Mouse (Mus musculus): ENCODE measurements around the gene Aldh6a1.

DNA sequence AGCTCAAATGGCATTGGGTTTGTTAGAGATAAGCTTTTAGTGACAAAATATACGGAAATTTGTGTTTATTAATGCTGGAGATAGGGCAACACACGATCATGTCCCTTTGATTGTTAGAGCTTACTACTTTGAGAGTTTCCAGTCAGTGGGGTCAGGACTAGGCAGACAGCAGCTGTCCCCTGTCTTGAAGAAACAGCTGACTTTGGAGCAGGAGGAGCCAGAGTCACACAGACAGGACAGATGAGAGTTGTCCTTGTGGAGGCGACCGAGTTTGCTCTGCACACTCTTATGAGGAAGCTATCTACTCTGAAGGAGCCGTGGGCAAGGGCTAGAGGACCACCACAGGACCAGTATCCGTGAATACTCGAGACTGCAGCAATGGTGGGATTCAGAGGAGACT lies 28.1 kb upstream of the Aldh6a1 start:
- no peak for TF ChIP-seq POLR2A (IDR thresholded peaks at IDR 0.05; ENCODE audit: low read depth, low read length)
- no peak for TF ChIP-seq CTCF (IDR thresholded peaks at IDR 0.05; ENCODE audit: extremely low read depth, insufficient read depth, insufficient read length, insufficient replicate concordance)

Data from spleen, adult 2 months (tissue).